ENCODE assay signal across 8 mouse cellular contexts in genomic region chr12:102743589-102744574, GRCm38 (mm10). TPM values are rescaled to one million over a fixed set of nuclear protein-coding genes. Genes with fewer than 3 reads are reported as not detected.
DNase-seq lines count a peak whose midpoint lies in the region; ATAC-seq and TF ChIP-seq lines count a peak whose summit lies in the region.

Gene Moap1, minus strand, starts transcription at chr12:102743661.
Gene Tmem251, plus strand, starts transcription at chr12:102743762.

- H3K4me1 ChIP-seq in MEL (ENCODE audit: control insufficient read depth in 1 of 2, insufficient read depth in 2 of 2, low read length in 2 of 2) = peaks cover 8 to 26% of the 10 kb centered on the region in 2 experiments; a peak in 3 of 4 replicates
- H3K4me1 ChIP-seq in forebrain, postnatal 0 days (ENCODE audit: insufficient read depth) = peaks cover 19% of the 10 kb centered on the region
- peaks cover 5% of the 10 kb centered on the region; the same call in 1 of the 2 replicates for H3K4me1 ChIP-seq in lung, postnatal 0 days (ENCODE audit: insufficient read depth, low read depth, low read length)

- no peaks in the 10 kb centered on the region for H3K9me3 ChIP-seq in MEL (replicated peaks; ENCODE audit: insufficient read depth, low read length)
- H3K9me3 ChIP-seq in forebrain, postnatal 0 days (ENCODE audit: low read length) = no peaks in the 10 kb centered on the region
- no peaks in the 10 kb centered on the region for H3K9me3 ChIP-seq in lung, postnatal 0 days (ENCODE audit: low read length)

- peak within 1 kb of the TSS; percentile 87 for H3K27ac ChIP-seq in MEL (ENCODE audit: control insufficient read depth, low read depth, low read length)
- H3K27ac ChIP-seq in forebrain, postnatal 0 days (ENCODE audit: low read depth, low read length) = peak within 1 kb of the TSS; percentile 94
- peak within 1 kb of the TSS; percentile 94 for H3K27ac ChIP-seq in lung, postnatal 0 days (ENCODE audit: low read length)

- DNase-seq in MEL (ENCODE audit: low read depth, low spot score) = peak; percentile 94
- peak; percentile 92 to 94 for DNase-seq in cerebellum, adult 18-20 months
- peak; percentile 92 for DNase-seq in forebrain, postnatal 0 days
- DNase-seq in heart, postnatal 4 days = peak; percentile 91
- peak; percentile 84 to 87 for DNase-seq in layer of hippocampus, postnatal 10 days (ENCODE audit: low spot score in 2 of 2)
- DNase-seq in lung, postnatal 0 days (ENCODE audit: low spot score) = peak; percentile 96
- DNase-seq in ovary, postnatal 10 days (ENCODE audit: low spot score) = peak; percentile 68
- peak; percentile 92 for DNase-seq in thymus, postnatal 0 days (ENCODE audit: low spot score)

- H3K27me3 ChIP-seq in MEL (ENCODE audit: control insufficient read depth in 1 of 2, insufficient read depth in 2 of 2, low read length in 2 of 2) = no peaks in the 10 kb centered on the region
- no peaks in the 10 kb centered on the region for H3K27me3 ChIP-seq in forebrain, postnatal 0 days (ENCODE audit: insufficient read depth, low read length)
- H3K27me3 ChIP-seq in lung, postnatal 0 days (replicated peaks; ENCODE audit: insufficient read depth, low read length) = no peaks in the 10 kb centered on the region

- WGBS in forebrain, postnatal 0 days = 2% methylated on average over 58 of the region's 63 CpGs
- WGBS in lung, postnatal 0 days = under 1% methylated on average over 62 of the region's 63 CpGs

- ATAC-seq in forebrain, postnatal 0 days = peak; percentile 99
- peak; percentile 99 for ATAC-seq in lung, postnatal 0 days

- H3K4me2 ChIP-seq in forebrain, postnatal 0 days (ENCODE audit: low read depth) = peak within 1 kb of the TSS; percentile 85
- H3K4me2 ChIP-seq in lung, postnatal 0 days (replicated peaks; ENCODE audit: low read depth, low read length) = peak within 1 kb of the TSS; percentile 92

- H3K9ac ChIP-seq in MEL (ENCODE audit: control insufficient read depth, low read depth, low read length, poor library complexity, severe bottlenecking) = peak within 1 kb of the TSS; percentile 82
- H3K9ac ChIP-seq in forebrain, postnatal 0 days = peak within 1 kb of the TSS; percentile 82
- H3K9ac ChIP-seq in lung, postnatal 0 days (replicated peaks; ENCODE audit: low read depth) = peak within 1 kb of the TSS; percentile 73

- peak; percentile 82 to 83; a peak in 3 of 4 replicates for TF ChIP-seq POLR2A in MEL (IDR thresholded peaks at IDR 0.05; ENCODE audit: control insufficient read depth in 1 of 2, insufficient read depth in 1 of 2, low read depth in 1 of 2, low read length in 2 of 2, poor library complexity in 1 of 2)

- peaks cover 0 to 47% of the 10 kb centered on the region in 2 experiments; a peak in 3 of 4 replicates for H3K36me3 ChIP-seq in MEL (ENCODE audit: control insufficient read depth in 1 of 2, insufficient read depth in 2 of 2, low read length in 2 of 2)
- peaks cover 14% of the 10 kb centered on the region; the same call in 1 of the 2 replicates for H3K36me3 ChIP-seq in forebrain, postnatal 0 days (ENCODE audit: insufficient read depth)
- H3K36me3 ChIP-seq in lung, postnatal 0 days (ENCODE audit: insufficient read depth, low read length) = no peaks in the 10 kb centered on the region

- TF ChIP-seq CTCF in MEL (IDR thresholded peaks at IDR 0.05 in 2 of 3, conservative IDR thresholded peaks at IDR 0.05 in 1 of 3; ENCODE audit: control insufficient read depth in 1 of 3, insufficient read depth in 1 of 3, low read depth in 2 of 3, low read length in 3 of 3, poor library complexity in 1 of 3, severe bottlenecking in 1 of 3) = no peak
- TF ChIP-seq CTCF in forebrain, postnatal 0 days (IDR thresholded peaks at IDR 0.05; ENCODE audit: low read depth) = no peak; the same call in 1 of the 2 replicates
- TF ChIP-seq CTCF in lung, postnatal 0 days (IDR thresholded peaks at IDR 0.05) = no peak

- peaks cover 31% of the 10 kb centered on the region for H3K79me2 ChIP-seq in MEL (ENCODE audit: control insufficient read depth, insufficient read depth, low read length, poor library complexity)

- peak within 1 kb of the TSS; percentile 76 to 87 for H3K4me3 ChIP-seq in MEL (ENCODE audit: control insufficient read depth in 1 of 2, insufficient read depth in 1 of 2, low read depth in 2 of 2, low read length in 2 of 2)
- peak within 1 kb of the TSS; percentile 81 for H3K4me3 ChIP-seq in forebrain, postnatal 0 days (ENCODE audit: low read depth, low read length)
- H3K4me3 ChIP-seq in lung, postnatal 0 days (ENCODE audit: low read depth, low read length) = peak within 1 kb of the TSS; percentile 74

- no peak; a peak in 1 of 4 replicates for TF ChIP-seq EP300 in MEL (IDR thresholded peaks at IDR 0.05; ENCODE audit: low read depth in 1 of 2, low read length in 2 of 2)
- no peak for TF ChIP-seq EP300 in lung, postnatal 0 days (IDR thresholded peaks at IDR 0.05)

- TF ChIP-seq RAD21 in MEL (IDR thresholded peaks at IDR 0.05; ENCODE audit: low read depth, low read length) = no peak

TF ChIP-seq in MEL, 35 proteins besides CTCF, POLR2A, EP300 and RAD21 (continues in another document):
- TF ChIP-seq SIN3A (IDR thresholded peaks at IDR 0.05; ENCODE audit: low read length) (peak; percentile 67), CHD1 (IDR thresholded peaks at IDR 0.05; ENCODE audit: low read depth, low read length) (0 out of 2 replicates have a peak, but pooled peaks have one; percentile 4), CHD2 (IDR thresholded peaks at IDR 0.05; ENCODE audit: low read length) (no peak), TCF12 (IDR thresholded peaks at IDR 0.05; ENCODE audit: low read depth, low read length) (no peak), JUND (IDR thresholded peaks at IDR 0.05; ENCODE audit: low read depth, low read length) (no peak), MAFK (IDR thresholded peaks at IDR 0.05; ENCODE audit: borderline replicate concordance, low read depth, low read length) (no peak), ZC3H11A (IDR thresholded peaks at IDR 0.05; ENCODE audit: low read depth, low read length) (no peak), ZKSCAN1 (IDR thresholded peaks at IDR 0.05; ENCODE audit: low read depth, low read length) (no peak), MXI1 (IDR thresholded peaks at IDR 0.05; ENCODE audit: low read depth, low read length) (peak; percentile 84), ELF1 (IDR thresholded peaks at IDR 0.05; ENCODE audit: low read depth, low read length) (peak; percentile 70), RCOR1 (IDR thresholded peaks at IDR 0.05; ENCODE audit: low read depth, low read length) (no peak), GABPA (IDR thresholded peaks at IDR 0.05; ENCODE audit: low read depth, low read length) (no peak), TAL1 (IDR thresholded peaks at IDR 0.05; ENCODE audit: low read length) (no peak), MYC (IDR thresholded peaks at IDR 0.05; ENCODE audit: low read depth, low read length) (0 out of 2 replicates have a peak, but pooled peaks have one; percentile 8), TBP (IDR thresholded peaks at IDR 0.05; ENCODE audit: low read depth, low read length) (peak; percentile 47; the same call in 1 of the 2 replicates), POLR2AphosphoS5 (IDR thresholded peaks at IDR 0.05; ENCODE audit: borderline replicate concordance, low read depth, low read length) (no peak), E2F4 (IDR thresholded peaks at IDR 0.05; ENCODE audit: borderline replicate concordance, low read depth, low read length) (no peak), ZNF384 (IDR thresholded peaks at IDR 0.05; ENCODE audit: low read depth, low read length) (no peak), GATA1 (IDR thresholded peaks at IDR 0.05; ENCODE audit: low read depth, low read length) (no peak), SMC3 (IDR thresholded peaks at IDR 0.05; ENCODE audit: low read depth, low read length) (no peak), POLR2AphosphoS2 (IDR thresholded peaks at IDR 0.05; ENCODE audit: low read length) (peak; percentile 88), BHLHE40 (IDR thresholded peaks at IDR 0.05; ENCODE audit: borderline replicate concordance, low read depth, low read length) (peak; percentile 49; the same call in 1 of the 2 replicates), HCFC1 (IDR thresholded peaks at IDR 0.05; ENCODE audit: low read depth, low read length) (peak; percentile 81), MEF2A (IDR thresholded peaks at IDR 0.05; ENCODE audit: extremely low read depth, insufficient replicate concordance, low read depth, low read length, poor library complexity, severe bottlenecking) (no peak), MAZ (IDR thresholded peaks at IDR 0.05; ENCODE audit: low read depth, low read length) (no peak), USF2 (IDR thresholded peaks at IDR 0.05; ENCODE audit: borderline replicate concordance in 1 of 2, insufficient read depth in 1 of 2, low read depth in 1 of 2, low read length in 2 of 2) (no peak), NRF1 (IDR thresholded peaks at IDR 0.05; ENCODE audit: insufficient read depth, low read depth, low read length, poor library complexity, severe bottlenecking) (no peak), NELFE (IDR thresholded peaks at IDR 0.05; ENCODE audit: low read depth, low read length) (peak; percentile 88)

RNA-seq across cellular contexts. Expression of gene Moap1, which starts in this region (rescaled TPM):
- 8.4 and 9.4 TPM in 2 replicates for total RNA-seq in MEL (2012; rRNA removed)
- polyA plus RNA-seq in MEL (2012; ENCODE audit: insufficient read depth in 1 of 2, insufficient read length in 2 of 2, low read depth in 1 of 2, low replicate concordance in 2 of 2, missing spikeins in 1 of 2) = 1 to 10 TPM in 1 of 2 experiments, not detected in 1; 8.2 TPM
- 35.0 and 47.2 TPM in 2 replicates for total RNA-seq in forebrain, postnatal 0 days (2014; rRNA removed)
- polyA plus RNA-seq in forebrain, postnatal 0 days (2015; fragmentation: Nextera tagmentation; extraction: Ambion mirVana) = 53.4 and 61.4 TPM in 2 replicates
- 10 to 100 TPM in 1 of 2 experiments, 1 to 10 TPM in 1; 8.2 to 11.4 TPM for total RNA-seq in heart, postnatal 4 days (2021)
- 10 to 100 TPM; 30.8 to 30.9 TPM for total RNA-seq in layer of hippocampus, postnatal 10 days (2021)
- 9.7 and 10.1 TPM in 2 replicates for polyA plus RNA-seq in lung, postnatal 0 days (2015; fragmentation: Nextera tagmentation; extraction: Ambion mirVana)
- polyA plus RNA-seq in thymus, postnatal 0 days (2015; fragmentation: Nextera tagmentation; extraction: Ambion mirVana) = 15.3 and 16.1 TPM in 2 replicates

RNA-seq across cellular contexts. Expression of gene Tmem251, which starts in this region (rescaled TPM):
- total RNA-seq in MEL (2012; rRNA removed) = 9.0 and 9.3 TPM in 2 replicates
- polyA plus RNA-seq in MEL (2012; ENCODE audit: insufficient read depth in 1 of 2, insufficient read length in 2 of 2, low read depth in 1 of 2, low replicate concordance in 2 of 2, missing spikeins in 1 of 2) = 10 to 100 TPM; 11.4 to 57.5 TPM
- 5.7 and 6.0 TPM in 2 replicates for total RNA-seq in forebrain, postnatal 0 days (2014; rRNA removed)
- polyA plus RNA-seq in forebrain, postnatal 0 days (2015; fragmentation: Nextera tagmentation; extraction: Ambion mirVana) = 12.9 and 13.1 TPM in 2 replicates
- total RNA-seq in heart, postnatal 4 days (2021) = 1 to 10 TPM; 5.7 to 6.0 TPM
- total RNA-seq in layer of hippocampus, postnatal 10 days (2021) = 1 to 10 TPM; 4.7 TPM
- polyA plus RNA-seq in lung, postnatal 0 days (2015; fragmentation: Nextera tagmentation; extraction: Ambion mirVana) = 9.9 and 12.5 TPM in 2 replicates
- 18.6 and 20.5 TPM in 2 replicates for polyA plus RNA-seq in thymus, postnatal 0 days (2015; fragmentation: Nextera tagmentation; extraction: Ambion mirVana)

Comparison
In these comparisons a context has a peak if more than half of its experiments do, and no peak if none do; other contexts are left out.
1. Peak in every context shown above with its lines: DNase-seq, ATAC-seq, H3K4me3 ChIP-seq and H3K27ac ChIP-seq.